Mouse (Mus musculus) spleen, postnatal 14 days (tissue): ENCODE measurements around the gene D1Pas1.

ENCODE experiments used
- DNase-seq, 2 experiments: peaks; one replicate each; pipeline ENCODE4 v3.0.0; 2021 to 2022; ENCODE audit warnings: low spot score in 2 of 2

D1Pas1 gene

DNA sequence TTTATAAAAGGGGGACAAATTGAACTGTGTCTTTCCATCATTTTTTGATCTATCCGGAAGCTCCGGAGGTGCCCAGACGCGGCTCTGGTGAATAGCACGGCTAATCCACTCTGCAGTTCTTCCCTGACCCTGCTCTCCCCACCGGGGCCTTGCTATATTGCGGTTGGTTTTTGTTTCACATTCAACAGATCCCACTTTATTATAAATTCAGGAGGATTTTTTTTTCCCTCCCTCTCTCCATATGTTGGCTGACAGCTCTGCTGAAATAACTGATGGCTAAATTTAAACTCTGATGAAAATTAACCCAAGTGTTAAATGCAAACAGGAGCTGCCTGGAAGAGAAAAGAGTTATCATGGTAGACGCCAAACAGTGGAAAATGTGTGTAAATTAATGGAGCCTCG lies 21.1 kb downstream of the D1Pas1 start:
- DNase-seq = no peak

DNA sequence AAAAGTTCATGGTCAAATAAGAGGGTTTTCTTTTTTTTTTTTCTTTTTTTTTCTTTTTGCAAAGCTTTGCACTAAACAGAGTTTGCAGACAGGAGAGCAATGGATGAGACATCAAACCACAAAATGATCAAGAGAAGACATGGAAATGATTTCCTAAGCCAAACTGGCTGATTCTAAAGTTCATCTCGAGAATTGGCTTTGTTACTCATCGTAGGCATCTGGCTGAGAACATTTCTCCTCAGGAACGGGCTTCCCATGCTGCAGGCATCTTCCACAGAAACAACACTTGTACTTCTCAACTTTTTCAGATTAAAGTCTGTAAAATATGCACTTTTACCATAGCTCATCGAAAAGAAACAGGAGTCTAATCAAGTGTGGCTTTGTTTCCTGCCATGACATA lies 21.6 kb downstream of the D1Pas1 start:
- DNase-seq = no peak

DNA sequence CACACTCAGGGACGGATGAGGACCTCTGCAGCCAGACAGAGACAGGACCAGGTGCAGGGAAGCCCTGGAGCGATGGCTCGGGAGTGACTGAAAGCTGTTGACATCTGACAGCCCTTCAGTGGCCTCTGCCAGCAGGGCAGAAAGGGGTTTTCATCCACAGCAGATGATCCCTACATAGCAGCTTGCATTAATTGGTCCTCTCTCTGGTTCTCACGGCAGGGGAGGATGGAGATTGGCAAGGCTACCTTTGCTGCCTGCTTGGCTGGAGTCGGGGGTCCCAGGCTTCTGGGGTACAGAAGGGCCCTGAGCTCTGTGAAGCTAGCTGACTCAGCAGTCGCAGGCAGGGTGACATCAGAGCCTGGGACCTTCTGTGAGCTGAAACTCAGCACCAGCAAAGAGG lies 24.3 kb downstream of the D1Pas1 start:
- no peak for DNase-seq

DNA sequence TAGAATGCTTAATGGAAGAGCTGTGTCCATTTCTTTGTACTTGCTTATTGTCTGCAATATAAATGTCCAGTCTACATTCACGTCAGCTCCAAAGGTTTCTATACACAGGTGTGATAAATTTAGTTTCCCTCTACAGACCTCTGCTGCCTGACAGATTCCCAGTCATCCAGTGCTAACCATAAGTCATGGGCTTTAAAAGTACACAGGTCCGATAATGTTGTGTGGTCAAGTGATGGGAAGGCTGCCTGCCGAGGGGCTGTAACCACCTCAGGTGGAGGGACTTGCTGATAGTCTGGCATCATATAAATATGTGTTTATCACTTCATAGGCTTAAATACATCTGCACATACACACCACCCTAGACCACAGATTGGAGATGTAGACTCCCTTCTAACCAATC lies 24.9 kb downstream of the D1Pas1 start:
- DNase-seq = no peak

DNA sequence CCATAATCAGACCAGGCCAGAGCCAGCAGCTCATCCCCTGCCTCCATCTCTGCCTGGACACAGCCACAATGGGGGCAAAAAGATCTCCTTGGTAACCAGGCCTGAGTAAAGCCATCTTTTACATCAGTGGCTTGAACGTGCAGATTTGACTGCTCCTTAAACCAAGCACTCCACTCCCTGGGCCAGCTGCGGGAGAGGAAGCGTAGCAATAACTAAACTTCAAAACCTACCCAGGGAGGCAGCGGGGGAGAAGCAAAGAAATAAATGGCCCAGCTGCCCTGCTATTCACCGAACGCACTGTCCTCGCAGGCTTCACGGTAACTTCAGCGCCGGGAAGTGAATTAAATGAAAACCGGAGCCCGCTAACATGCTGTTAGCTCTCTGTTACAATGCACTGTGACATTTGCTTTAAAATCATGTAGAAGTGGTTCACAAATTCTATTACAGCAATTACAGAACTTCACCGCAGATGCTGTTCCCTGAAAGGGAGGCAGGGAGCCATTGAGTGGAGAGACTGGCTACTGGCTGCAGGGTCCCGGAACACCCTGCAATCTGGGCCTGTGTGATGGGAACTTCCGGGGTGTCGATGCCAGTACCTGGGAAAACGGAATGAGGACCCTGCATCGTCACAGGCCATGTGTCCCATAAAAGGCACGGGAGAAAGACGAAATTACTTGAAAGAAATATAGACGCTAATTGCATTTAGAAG lies 30.5 kb downstream of the D1Pas1 start:
- no peak for DNase-seq

DNA sequence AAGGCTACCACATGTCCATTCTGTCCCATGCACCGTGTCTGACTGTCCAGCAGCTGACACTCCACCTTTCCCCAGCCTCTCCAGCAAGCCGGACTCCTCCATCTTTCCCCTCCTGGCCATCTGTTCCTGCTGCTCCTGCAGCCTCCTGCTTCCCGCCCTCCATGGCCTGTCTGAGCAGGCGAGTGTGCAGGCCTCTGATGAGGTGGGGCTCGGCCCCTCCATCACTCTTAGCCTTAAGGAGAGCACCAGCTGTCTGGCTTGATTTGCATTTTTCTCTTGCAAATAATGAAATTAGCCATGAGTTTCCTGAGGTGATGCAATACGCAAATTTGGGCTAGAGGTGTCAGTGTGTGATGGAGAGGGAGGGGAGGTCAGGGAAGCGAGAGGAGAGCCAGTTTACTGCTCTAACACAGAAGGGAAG lies 36.2 kb downstream of the D1Pas1 start:
- DNase-seq = no peak

DNA sequence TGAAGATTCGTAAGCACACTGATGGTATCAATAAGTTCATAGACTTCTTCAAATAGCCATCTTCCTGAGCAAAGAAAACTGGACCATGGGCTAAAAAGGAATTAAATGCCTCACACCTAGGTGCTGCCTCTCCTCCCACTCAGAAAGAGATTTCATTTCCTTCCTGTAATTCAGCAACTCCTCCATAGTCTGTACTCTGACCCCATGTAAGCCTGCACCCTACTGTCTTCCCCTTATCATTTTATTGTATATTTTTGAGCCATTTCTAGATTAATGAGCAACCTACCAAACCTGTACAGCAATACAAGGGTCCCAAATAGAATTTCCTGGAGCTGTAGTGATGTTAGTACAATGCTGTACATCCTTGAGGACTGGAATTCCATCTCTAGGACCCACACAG lies 37.1 kb downstream of the D1Pas1 start:
- DNase-seq = no peak

DNA sequence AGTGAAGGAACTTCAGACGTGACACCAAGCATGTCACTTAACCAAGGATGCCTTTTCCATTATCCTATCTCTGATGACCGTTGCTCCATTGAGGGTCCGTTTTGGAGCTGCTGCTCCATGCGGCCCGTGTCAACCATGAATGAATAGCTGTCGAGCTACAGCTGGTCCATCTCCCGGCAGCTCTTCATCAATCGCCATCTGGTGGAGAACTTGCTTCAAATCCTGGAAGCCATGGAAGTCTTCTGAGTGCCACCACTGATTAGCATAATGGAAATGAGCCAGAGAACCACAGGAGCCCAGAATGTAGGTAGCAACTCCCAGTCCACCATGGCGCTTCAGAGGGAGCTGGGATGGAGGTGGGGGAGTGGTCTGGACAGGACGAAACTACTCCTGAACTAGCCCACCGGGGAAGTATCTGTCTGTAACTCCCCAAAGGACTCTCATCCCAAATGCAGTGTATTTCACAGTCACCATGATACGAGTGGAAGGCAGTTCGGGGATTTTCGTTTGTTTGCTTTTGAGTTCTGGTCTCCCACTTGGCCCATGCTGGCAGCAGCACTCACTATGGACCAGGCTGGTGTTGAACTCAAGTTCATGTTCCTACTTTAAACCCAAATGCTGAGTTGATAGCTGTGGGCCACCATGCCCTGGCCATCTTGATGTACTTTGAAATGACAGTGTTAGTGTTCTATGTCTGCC lies 39.2 kb downstream of the D1Pas1 start:
- DNase-seq = no peak

DNA sequence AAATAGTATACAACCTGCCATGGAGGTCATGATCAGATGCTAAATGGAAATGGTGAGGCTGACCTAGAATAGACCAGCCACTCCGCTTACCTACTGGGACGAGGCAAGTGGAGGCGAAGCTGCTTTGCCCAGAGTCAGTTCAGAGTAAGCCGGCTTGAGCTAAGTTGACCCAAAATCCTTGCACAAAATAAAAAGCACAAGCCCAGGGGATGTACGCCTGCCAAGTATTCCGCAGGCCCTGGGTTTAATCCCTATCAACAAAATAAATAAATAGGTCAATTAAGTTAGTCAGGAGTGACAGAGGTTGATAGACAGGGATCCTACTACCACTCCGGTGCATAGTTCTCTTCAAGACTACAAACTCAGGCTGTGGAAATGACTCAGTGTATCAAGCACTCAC lies 41.0 kb downstream of the D1Pas1 start:
- no peak for DNase-seq

DNA sequence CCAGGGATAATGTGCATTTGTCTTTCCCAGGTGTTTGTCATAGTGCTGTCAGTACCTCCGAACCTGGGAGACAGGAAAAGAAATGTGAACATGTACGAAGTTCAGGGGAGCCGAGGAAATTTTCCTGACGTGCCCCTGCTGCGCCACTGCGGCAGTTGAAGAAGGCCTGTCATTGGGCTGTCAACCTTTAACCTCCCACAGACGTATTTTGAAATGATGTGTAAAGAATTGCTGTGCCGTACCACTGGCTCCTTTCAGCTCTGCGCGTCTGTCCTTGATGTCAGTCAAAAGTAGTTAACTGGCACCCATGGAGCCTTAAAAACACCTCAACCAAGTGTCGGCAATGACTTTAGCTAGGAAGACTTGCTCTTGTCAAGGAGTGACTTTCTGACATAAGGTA lies 42.9 kb downstream of the D1Pas1 start:
- DNase-seq = no peak

DNA sequence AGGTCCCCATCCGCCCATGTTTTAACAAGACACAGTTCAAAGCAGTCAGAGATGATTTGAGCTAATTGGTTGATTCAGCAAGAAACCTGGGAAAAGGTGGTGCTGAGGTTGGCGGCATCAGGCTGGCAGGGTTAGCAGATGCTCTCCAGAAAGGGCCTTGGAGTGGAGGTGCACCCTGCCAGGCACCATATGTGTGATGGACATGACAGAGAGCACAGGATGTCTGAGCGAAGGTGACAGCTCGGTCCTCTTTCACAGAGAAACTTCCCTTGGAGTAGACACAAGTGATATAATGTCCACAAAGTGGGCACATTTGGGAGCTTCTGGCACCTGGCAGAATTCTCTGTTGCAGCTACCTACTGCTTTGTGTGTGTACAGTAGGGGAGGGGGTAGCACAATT lies 44.4 kb downstream of the D1Pas1 start:
- no peak for DNase-seq

DNA sequence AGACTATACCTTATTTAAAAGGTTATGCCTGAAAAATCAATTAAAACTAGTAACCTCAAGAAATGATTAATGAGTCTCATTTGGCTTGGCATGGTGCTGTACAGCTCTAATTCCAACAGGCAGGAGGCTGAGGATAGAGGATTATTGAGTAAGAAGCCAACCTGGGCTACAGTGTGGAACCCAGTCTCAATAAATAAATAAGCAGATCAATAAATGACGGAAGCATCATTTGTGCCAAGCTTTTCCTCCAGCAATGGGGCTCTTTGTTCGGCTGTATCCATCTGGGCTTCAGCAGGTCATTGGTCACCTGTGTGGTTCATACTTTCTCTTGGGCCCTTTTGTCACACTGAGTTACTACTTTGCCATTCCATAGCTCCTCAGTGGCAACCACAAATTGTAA lies 46.9 kb downstream of the D1Pas1 start:
- no peak for DNase-seq

DNA sequence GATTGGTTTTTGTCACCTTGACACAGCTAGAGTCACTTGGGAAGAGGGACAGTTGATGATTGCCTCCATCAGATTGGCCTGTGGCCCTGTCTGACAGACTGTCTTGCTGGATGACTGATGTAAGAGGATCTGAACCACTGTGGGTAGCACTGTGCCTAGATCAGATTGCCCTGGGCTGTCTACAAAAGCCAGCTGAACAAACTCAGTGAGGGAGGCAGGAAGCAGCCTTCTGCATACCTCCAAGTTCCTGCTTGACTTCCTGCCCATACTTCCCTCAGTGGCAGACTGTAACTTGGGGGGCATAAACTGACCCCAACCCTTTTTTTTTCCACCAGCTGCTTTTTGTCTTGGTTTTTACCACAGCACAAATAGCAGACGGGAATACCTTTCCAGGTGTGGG lies 48.5 kb downstream of the D1Pas1 start:
- DNase-seq = no peak

DNA sequence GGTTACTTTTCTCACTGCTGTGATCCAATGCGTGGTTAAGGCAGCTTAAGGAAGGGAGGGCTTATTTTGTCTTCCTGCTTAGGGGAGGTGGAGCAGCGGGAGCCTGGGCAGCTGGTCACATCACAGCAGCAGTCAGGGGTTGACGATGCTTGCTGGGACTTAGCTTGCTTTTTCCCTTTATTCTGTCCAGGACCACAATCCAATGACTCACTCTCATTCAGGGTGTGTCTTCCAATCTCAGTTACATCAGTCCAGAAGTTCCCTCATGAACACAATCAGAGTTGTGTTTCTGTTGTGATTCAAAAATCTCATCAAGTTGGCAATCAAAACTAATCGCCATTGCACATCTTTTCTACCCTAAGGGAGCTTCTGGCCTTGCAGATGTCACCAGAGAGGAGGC lies 48.9 kb downstream of the D1Pas1 start:
- no peak for DNase-seq

DNA sequence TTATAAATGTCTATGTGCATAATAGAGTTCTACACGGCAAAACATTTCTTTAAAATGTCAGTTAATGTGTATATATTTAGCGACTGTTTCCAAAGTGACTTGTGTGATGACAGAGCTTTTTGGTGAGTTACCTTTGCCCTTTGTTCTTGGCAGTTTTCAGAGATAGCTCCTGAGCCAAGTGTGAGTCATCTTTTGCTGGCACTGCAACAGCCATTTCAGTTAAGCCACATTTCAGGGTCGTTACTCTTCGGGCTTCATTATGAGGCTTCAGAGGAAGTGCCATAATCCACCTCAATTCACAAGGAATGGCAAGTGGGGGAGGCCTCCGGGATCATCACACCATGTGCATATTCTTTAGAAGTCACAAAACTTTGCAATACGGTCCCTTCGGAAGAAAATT lies 52.8 kb downstream of the D1Pas1 start:
- DNase-seq = no peak
